Mouse (Mus musculus): ENCODE data around the gene Amdhd2. TPM values are rescaled to one million over a fixed set of nuclear protein-coding genes. Genes with fewer than 3 reads are reported as not detected.

Amdhd2 gene
- polyA plus RNA-seq, 1 experiment from 2014 or later = 36.2 TPM

DNA sequence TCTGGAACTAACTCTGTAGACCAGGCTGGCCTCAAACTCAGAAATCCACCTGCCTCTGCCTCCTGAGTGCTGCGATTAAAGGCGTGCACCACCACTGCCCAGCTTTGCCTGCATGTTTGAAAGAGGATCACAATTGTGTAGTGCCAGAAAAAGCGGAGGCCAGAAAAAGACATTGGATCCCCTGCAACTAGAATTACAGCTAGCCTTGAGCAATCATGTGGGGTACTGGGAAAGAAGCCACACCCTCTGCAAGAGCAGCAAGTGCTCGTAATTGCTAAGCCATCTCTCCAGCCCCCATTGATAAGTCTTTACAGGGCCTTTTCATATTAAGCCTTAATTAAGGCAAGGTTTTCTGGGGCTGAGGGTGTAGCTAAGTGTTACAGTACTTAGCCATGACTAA is 27.9 kb upstream of the Amdhd2 start:
- H3K9ac ChIP-seq (ENCODE audit: low read length) = no peak overlapping the region
- H3K4me3 ChIP-seq (ENCODE audit: low read depth, low read length) = no peak overlapping the region
- no peak for ATAC-seq (ENCODE audit: insufficient read depth, low FRiP score, low TSS enrichment)
- DNase-seq (ENCODE audit: low spot score) = no peak
- no peaks in the 10 kb centered on the region for H3K36me3 ChIP-seq (ENCODE audit: control insufficient read depth, insufficient read depth, low read length)
- no peaks in the 10 kb centered on the region for H3K27me3 ChIP-seq (ENCODE audit: control insufficient read depth, insufficient read depth, low read length)
- WGBS = 83% methylated on average over 4 of the region's 4 CpGs
- no peak overlapping the region for H3K4me2 ChIP-seq (ENCODE audit: low read depth)
- H3K9me3 ChIP-seq (ENCODE audit: control insufficient read depth, low read length) = no peaks in the 10 kb centered on the region
- H3K27ac ChIP-seq (ENCODE audit: low read depth, low read length) = no peak overlapping the region
- H3K4me1 ChIP-seq (ENCODE audit: control insufficient read depth, insufficient read depth, low read length) = no peaks in the 10 kb centered on the region

DNA sequence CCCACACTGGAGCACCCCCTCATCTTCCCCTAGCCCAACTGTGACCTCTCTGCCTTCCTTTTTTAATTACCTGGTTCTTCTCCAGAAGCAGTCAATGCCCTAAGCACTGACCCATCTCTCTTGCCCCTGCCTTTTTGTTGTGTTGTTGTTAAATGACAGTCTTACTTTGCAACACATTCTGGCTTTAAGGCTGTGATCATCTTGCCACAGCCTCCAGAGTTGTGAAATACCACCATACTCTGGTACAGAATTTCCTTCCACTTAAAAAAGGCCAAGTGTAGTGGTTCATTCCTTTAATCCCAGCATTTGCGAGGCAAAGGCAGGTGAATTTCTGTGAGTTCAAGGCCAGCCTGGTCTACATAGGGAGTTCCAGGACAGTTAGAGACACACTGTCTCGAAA is 27.4 kb upstream of the Amdhd2 start:
- ATAC-seq (ENCODE audit: insufficient read depth, low FRiP score, low TSS enrichment) (no peak), DNase-seq (ENCODE audit: low spot score) (no peak)
- Histone ChIP-seq H3K27me3 (ENCODE audit: control insufficient read depth, insufficient read depth, low read length) (no peaks in the 10 kb centered on the region), H3K9me3 (ENCODE audit: control insufficient read depth, low read length) (no peaks in the 10 kb centered on the region), H3K36me3 (ENCODE audit: control insufficient read depth, insufficient read depth, low read length) (no peaks in the 10 kb centered on the region), H3K4me3 (ENCODE audit: low read depth, low read length) (no peak overlapping the region), H3K4me2 (ENCODE audit: low read depth) (no peak overlapping the region), H3K4me1 (ENCODE audit: control insufficient read depth, insufficient read depth, low read length) (no peaks in the 10 kb centered on the region), H3K9ac (ENCODE audit: low read length) (no peak overlapping the region), H3K27ac (ENCODE audit: low read depth, low read length) (no peak overlapping the region)
- 91% methylated on average over 2 of the region's 2 CpGs for WGBS

DNA sequence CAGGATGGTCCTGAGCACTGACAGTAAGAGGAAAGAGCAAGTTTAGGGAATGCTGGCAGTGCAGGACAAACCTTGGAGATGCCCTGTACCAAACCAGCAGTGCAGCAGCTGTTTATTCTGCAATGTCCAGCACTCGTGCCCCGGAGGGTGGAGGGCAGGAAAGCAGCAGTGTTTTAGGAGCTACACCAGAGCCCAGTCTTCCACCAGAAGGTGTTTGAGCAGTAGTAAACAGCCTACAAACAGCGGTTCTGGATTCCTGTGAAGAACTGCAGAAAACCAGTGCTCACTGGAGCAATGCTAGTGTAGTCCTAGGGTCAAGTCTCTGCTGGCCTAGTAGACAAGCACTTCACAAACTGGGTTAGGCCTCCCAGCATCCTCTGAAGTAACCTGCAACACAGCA is 10.7 kb upstream of the Amdhd2 start:
- ATAC-seq (ENCODE audit: insufficient read depth, low FRiP score, low TSS enrichment) = no peak

DNA sequence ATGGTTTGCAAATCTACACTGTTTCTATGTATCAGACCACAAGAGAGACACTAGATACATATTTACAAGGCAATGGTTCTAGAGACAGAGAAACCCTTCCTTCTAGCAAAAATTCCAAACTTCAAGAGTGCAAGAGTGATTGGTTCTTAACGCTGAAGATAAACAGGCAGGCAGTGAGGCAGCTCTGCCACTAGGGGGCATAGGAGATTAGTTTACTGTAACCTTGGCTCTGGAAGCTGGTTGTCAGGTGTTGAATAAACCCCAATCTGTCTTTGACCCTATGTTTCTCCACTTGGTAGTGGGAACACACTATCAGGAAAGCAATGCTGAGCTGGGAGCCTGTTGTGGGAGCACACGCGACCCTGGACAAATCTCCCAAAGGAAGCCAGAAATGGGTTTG is 9.9 kb upstream of the Amdhd2 start:
- Histone ChIP-seq H3K4me1 (ENCODE audit: control insufficient read depth, insufficient read depth, low read length) (no peaks in the 10 kb centered on the region; the same call in 1 of the 2 replicates), H3K4me2 (ENCODE audit: low read depth) (no peak overlapping the region), H3K9me3 (ENCODE audit: control insufficient read depth, low read length) (no peaks in the 10 kb centered on the region), H3K27me3 (ENCODE audit: control insufficient read depth, insufficient read depth, low read length) (no peaks in the 10 kb centered on the region), H3K4me3 (ENCODE audit: low read depth, low read length) (no peak overlapping the region), H3K9ac (ENCODE audit: low read length) (no peak overlapping the region), H3K27ac (ENCODE audit: low read depth, low read length) (no peak overlapping the region), H3K36me3 (ENCODE audit: control insufficient read depth, insufficient read depth, low read length) (no peaks in the 10 kb centered on the region)
- ATAC-seq (ENCODE audit: insufficient read depth, low FRiP score, low TSS enrichment) (no peak), DNase-seq (ENCODE audit: low spot score) (peak; percentile 63)
- 4% methylated on average over 3 of the region's 3 CpGs for WGBS

More for the DNA sequence above, 10.7 kb upstream of the Amdhd2 start:
- Histone ChIP-seq H3K4me3 (ENCODE audit: low read depth, low read length) (no peak overlapping the region), H3K4me2 (ENCODE audit: low read depth) (no peak overlapping the region), H3K27ac (ENCODE audit: low read depth, low read length) (no peak overlapping the region), H3K9me3 (ENCODE audit: control insufficient read depth, low read length) (no peaks in the 10 kb centered on the region), H3K4me1 (ENCODE audit: control insufficient read depth, insufficient read depth, low read length) (no peaks in the 10 kb centered on the region), H3K27me3 (ENCODE audit: control insufficient read depth, insufficient read depth, low read length) (no peaks in the 10 kb centered on the region), H3K36me3 (ENCODE audit: control insufficient read depth, insufficient read depth, low read length) (no peaks in the 10 kb centered on the region), H3K9ac (ENCODE audit: low read length) (no peak overlapping the region)
- WGBS = 87% methylated on average over 3 of the region's 3 CpGs
- no peak for DNase-seq (ENCODE audit: low spot score)

DNA sequence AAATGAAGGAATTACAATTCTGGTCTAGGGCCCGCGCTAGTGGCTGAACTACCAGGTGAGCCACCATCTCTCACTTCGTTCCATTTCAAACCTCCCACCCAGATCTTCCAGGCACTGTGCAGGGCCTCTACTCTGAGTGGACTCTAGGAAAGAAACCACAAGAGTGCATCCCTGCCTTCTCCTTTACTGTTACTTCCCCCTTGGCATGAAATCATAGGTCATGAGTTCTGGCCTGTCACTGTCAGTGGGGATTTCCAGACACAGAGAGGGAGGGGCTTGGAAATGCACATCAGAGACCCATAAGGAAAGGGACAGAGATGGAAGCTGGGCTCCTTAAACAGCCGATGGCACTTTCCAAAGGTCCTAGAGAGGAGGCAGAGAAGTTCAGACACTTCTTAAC is 8.2 kb upstream of the Amdhd2 start:
- Histone ChIP-seq H3K27ac (ENCODE audit: low read depth, low read length) (no peak overlapping the region), H3K9me3 (ENCODE audit: control insufficient read depth, low read length) (no peaks in the 10 kb centered on the region), H3K4me2 (ENCODE audit: low read depth) (no peak overlapping the region), H3K27me3 (ENCODE audit: control insufficient read depth, insufficient read depth, low read length) (no peaks in the 10 kb centered on the region), H3K4me3 (ENCODE audit: low read depth, low read length) (no peak overlapping the region), H3K9ac (ENCODE audit: low read length) (no peak overlapping the region), H3K4me1 (ENCODE audit: control insufficient read depth, insufficient read depth, low read length) (peaks cover 8% of the 10 kb centered on the region), H3K36me3 (ENCODE audit: control insufficient read depth, insufficient read depth, low read length) (no peaks in the 10 kb centered on the region; the same call in none of the 2 replicates)
- DNase-seq (ENCODE audit: low spot score) (no peak), ATAC-seq (ENCODE audit: insufficient read depth, low FRiP score, low TSS enrichment) (no peak)
- 83% methylated on average over 4 of the region's 4 CpGs for WGBS

DNA sequence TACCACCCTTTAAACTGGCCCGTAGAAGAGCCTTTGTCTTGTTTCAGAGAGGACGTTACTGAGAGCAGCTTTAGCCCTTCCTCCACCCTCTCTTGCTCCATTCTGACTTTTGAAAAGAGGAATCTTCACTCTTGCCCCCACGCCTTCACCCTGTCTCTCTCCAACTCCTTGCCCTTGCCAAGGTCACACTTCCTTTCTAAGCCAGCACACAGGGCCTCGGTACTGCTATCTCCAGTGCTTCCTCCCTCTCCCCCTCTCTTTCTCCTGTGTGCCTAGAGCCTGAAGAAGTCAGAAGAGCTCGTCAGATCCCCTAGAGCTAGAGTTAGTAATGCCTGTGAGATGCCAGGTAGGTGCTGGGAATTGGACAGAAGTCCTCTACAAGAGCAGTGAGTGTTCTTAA is 7.2 kb upstream of the Amdhd2 start:
- H3K4me3 ChIP-seq (ENCODE audit: low read depth, low read length) = no peak overlapping the region
- DNase-seq (ENCODE audit: low spot score) (no peak), ATAC-seq (ENCODE audit: insufficient read depth, low FRiP score, low TSS enrichment) (no peak)
- peaks cover 8% of the 10 kb centered on the region for H3K4me1 ChIP-seq (ENCODE audit: control insufficient read depth, insufficient read depth, low read length)
- no peak overlapping the region for H3K27ac ChIP-seq (ENCODE audit: low read depth, low read length)
- 83% methylated on average over 5 of the region's 5 CpGs for WGBS
- no peaks in the 10 kb centered on the region; the same call in none of the 2 replicates for H3K36me3 ChIP-seq (ENCODE audit: control insufficient read depth, insufficient read depth, low read length)
- no peaks in the 10 kb centered on the region for H3K27me3 ChIP-seq (ENCODE audit: control insufficient read depth, insufficient read depth, low read length)
- no peak overlapping the region for H3K9ac ChIP-seq (ENCODE audit: low read length)
- no peaks in the 10 kb centered on the region for H3K9me3 ChIP-seq (ENCODE audit: control insufficient read depth, low read length)
- no peak overlapping the region for H3K4me2 ChIP-seq (ENCODE audit: low read depth)

DNA sequence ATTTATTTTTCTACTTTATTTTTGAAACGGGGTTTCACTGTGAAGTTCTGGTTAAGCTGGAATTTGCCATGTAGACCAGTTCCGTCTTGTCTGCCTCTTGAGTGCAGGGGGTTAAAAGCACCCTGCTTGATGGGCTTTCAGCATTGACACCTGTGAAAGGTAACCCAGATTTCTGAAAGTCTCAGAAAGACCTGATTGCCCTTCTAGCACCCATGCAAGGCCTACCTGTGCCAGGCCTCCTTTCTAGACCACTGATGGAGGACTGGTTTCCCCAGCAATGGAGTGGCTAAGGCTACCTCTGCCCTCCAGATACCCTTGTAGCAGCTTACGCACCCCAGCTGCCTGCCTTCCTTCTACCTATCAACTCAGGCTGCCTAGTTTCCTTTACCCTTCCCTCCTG is 6.6 kb upstream of the Amdhd2 start:
- ATAC-seq (ENCODE audit: insufficient read depth, low FRiP score, low TSS enrichment) (no peak), DNase-seq (ENCODE audit: low spot score) (no peak)
- Histone ChIP-seq H3K27ac (ENCODE audit: low read depth, low read length) (no peak overlapping the region), H3K4me1 (ENCODE audit: control insufficient read depth, insufficient read depth, low read length) (peaks cover 8% of the 10 kb centered on the region), H3K4me3 (ENCODE audit: low read depth, low read length) (peak overlapping the region; percentile 94), H3K36me3 (ENCODE audit: control insufficient read depth, insufficient read depth, low read length) (no peaks in the 10 kb centered on the region; the same call in none of the 2 replicates), H3K9ac (ENCODE audit: low read length) (peak overlapping the region; percentile 61; the same call in 1 of the 2 replicates), H3K4me2 (ENCODE audit: low read depth) (peak overlapping the region; percentile 84), H3K27me3 (ENCODE audit: control insufficient read depth, insufficient read depth, low read length) (no peaks in the 10 kb centered on the region), H3K9me3 (ENCODE audit: control insufficient read depth, low read length) (no peaks in the 10 kb centered on the region)
- WGBS = 77% methylated on average over 3 of the region's 3 CpGs

DNA sequence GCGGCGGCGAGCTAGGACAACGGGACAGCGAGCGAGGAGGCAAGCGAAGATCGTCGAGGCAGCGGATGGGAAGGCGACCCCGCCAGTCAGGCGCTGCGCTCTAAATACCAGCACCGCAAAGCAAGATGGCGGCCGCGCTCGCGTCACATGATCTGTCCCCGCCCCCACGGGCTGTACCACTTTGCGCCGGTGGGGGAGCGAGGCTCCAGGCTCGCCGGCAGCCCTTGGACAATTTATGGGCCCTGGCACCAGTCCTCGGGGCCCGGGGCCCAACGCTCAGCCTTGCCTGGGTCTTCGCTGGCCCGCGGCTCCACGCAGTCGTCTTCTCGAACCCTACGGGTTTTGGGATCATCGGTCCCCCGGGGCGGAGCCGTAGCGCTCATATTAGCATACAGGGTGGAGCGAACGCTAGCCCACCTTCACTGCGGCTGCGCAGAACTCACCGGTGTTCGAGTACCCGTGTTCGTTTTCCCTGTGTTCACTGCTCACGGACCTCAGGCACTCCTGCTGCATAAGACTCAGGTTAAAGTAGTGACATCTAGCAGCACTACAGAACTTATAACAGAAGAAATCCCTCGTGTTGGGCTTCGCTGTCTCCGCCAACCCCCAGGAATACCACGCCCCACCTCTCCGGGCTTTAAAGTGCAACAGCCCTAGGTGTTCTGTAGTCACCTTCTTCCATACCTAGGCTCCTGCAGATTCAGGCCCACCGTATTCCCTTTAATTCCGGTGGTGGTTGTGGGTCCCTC is 5.9 kb upstream of the Amdhd2 start, which contains the start of gene Atp6v0c:
Atp6v0c (minus strand) TSS at position 386 of the 749 bp plus-strand sequence.
- under 1% methylated on average over 58 of the region's 58 CpGs for WGBS
- DNase-seq (ENCODE audit: low spot score) (peak; percentile 94), ATAC-seq (ENCODE audit: insufficient read depth, low FRiP score, low TSS enrichment) (peak; percentile 84)
- peaks cover 8% of the 10 kb centered on the region for H3K4me1 ChIP-seq (ENCODE audit: control insufficient read depth, insufficient read depth, low read length)
- no peaks in the 10 kb centered on the region for H3K9me3 ChIP-seq (ENCODE audit: control insufficient read depth, low read length)
- no peaks in the 10 kb centered on the region; the same call in none of the 2 replicates for H3K36me3 ChIP-seq (ENCODE audit: control insufficient read depth, insufficient read depth, low read length)
- H3K4me2 ChIP-seq (ENCODE audit: low read depth) = peak within 1 kb of the TSS; percentile 84
- no peaks in the 10 kb centered on the region for H3K27me3 ChIP-seq (ENCODE audit: control insufficient read depth, insufficient read depth, low read length)
- peak within 1 kb of the TSS; percentile 61 for H3K9ac ChIP-seq (ENCODE audit: low read length)
- peak within 1 kb of the TSS; percentile 94 for H3K4me3 ChIP-seq (ENCODE audit: low read depth, low read length)
- peak within 1 kb of the TSS; percentile 92 for H3K27ac ChIP-seq (ENCODE audit: low read depth, low read length)
